Mouse (Mus musculus) embryonic facial prominence, embryonic 14.5 days (tissue): ENCODE measurements around the gene Ttll10. TPM values are rescaled to one million over a fixed set of nuclear protein-coding genes. Genes with fewer than 3 reads are reported as not detected.

Experiments
- ATAC-seq: fragments of 200-750 bp; cut with Nextera tagmentation; 2 replicates; pipeline ENCODE4 v1.8.0; 2017; ENCODE audit warnings: low read depth, moderate number of reproducible peaks, moderate TSS enrichment
- DNase-seq: peaks from one replicate; pipeline ENCODE4 v3.0.0-alpha.2; 2015; ENCODE audit warnings: low spot score
- H3K27ac ChIP-seq: fragments of 300-500 bp; sonication (generic); replicated peaks from 2 replicates; pipeline ENCODE4 v1.5.1; 2014; ENCODE audit warnings: low read depth, mild to moderate bottlenecking, low read length, moderate library complexity
- H3K27me3 ChIP-seq: fragments of 300-500 bp; sonication (generic); replicated peaks from 2 replicates; pipeline ENCODE4 v1.6.1; 2014; ENCODE audit warnings: low read length; ENCODE audit not compliant: control insufficient read depth, insufficient read depth
- H3K36me3 ChIP-seq: fragments of 300-500 bp; sonication (generic); 2 replicates; pipeline ENCODE4 v1.6.1; 2014; ENCODE audit warnings: low read length, mixed read lengths; ENCODE audit not compliant: control insufficient read depth, insufficient read depth
- H3K4me1 ChIP-seq: fragments of 300-500 bp; sonication (generic); 2 replicates; pipeline ENCODE4 v1.6.1; 2014; ENCODE audit warnings: antibody characterized with exemption, low read length; ENCODE audit not compliant: control insufficient read depth, insufficient read depth
- H3K4me2 ChIP-seq: fragments of 300-500 bp; sonication (generic); 2 replicates; pipeline ENCODE4 v1.6.1; 2014; ENCODE audit warnings: low read depth, mild to moderate bottlenecking, low read length, moderate library complexity, mixed read lengths
- H3K4me3 ChIP-seq: fragments of 300-500 bp; sonication (generic); 2 replicates; pipeline ENCODE4 v1.5.1; 2014; ENCODE audit warnings: low read depth, mild to moderate bottlenecking, low read length
- H3K9ac ChIP-seq: fragments of 300-500 bp; sonication (generic); 2 replicates; pipeline ENCODE4 v1.6.1; 2014; ENCODE audit warnings: low read depth, mild to moderate bottlenecking, low read length, moderate library complexity, mixed read lengths
- H3K9me3 ChIP-seq: fragments of 300-500 bp; sonication (generic); 2 replicates; pipeline ENCODE4 v1.6.1; 2016; ENCODE audit warnings: low read length; ENCODE audit not compliant: control insufficient read depth
- WGBS: fragments of 180-500 bp; shearing (Covaris S2); extraction: QIAGEN DNeasy Blood & Tissue Kit; methylation state at CpG from one replicate; pipeline ENCODE4 v1.1.7; 2014; 5-methylcytosine and 5-hydroxymethylcytosine counted together
- polyA plus RNA-seq: library from polyadenylated mRNA; unstranded; fragments of >200 nt; fragmentation: Nextera tagmentation; extraction: Ambion mirVana; gene quantifications from 2 replicates; pipeline ENCODE4 v1.2.1, GENCODE M21; 2014

Ttll10 gene
- polyA plus RNA-seq, 1 experiment from 2014 or later, result 1.2 TPM

GRCm38 (mm10) chr4:156059713-156060112 is 499 bp upstream of the Ttll10 start:
- DNase-seq (peak; percentile 95), ATAC-seq (peak; percentile 96)
- Histone ChIP-seq H3K4me2 (peak overlapping the region; percentile 36), H3K4me1 (no peaks in the 10 kb centered on the region; the same call in 1 of the 2 replicates), H3K9me3 (no peaks in the 10 kb centered on the region), H3K27ac (peak overlapping the region; percentile 86), H3K9ac (peak overlapping the region; percentile 55), H3K4me3 (peak overlapping the region; percentile 37), H3K27me3 (no peaks in the 10 kb centered on the region), H3K36me3 (no peaks in the 10 kb centered on the region)
- WGBS, result 27% methylated on average over 9 of the region's 10 CpGs

- H3K4me2 ChIP-seq, result peak overlapping the region; percentile 47
- no peaks in the 10 kb centered on the region for H3K27me3 ChIP-seq
- 70% methylated on average over 9 of the region's 9 CpGs for WGBS
- ATAC-seq (no peak), DNase-seq (no peak)
- H3K27ac ChIP-seq, result peak overlapping the region; percentile 86
- peak overlapping the region; percentile 37 for H3K4me3 ChIP-seq
- peak overlapping the region; percentile 55 for H3K9ac ChIP-seq
- H3K9me3 ChIP-seq, result no peaks in the 10 kb centered on the region
- H3K36me3 ChIP-seq, result no peaks in the 10 kb centered on the region
- H3K4me1 ChIP-seq, result no peaks in the 10 kb centered on the region
Observed at GRCm38 (mm10) chr4:156058826-156059225, 388 bp downstream of the Ttll10 start.

DNA sequence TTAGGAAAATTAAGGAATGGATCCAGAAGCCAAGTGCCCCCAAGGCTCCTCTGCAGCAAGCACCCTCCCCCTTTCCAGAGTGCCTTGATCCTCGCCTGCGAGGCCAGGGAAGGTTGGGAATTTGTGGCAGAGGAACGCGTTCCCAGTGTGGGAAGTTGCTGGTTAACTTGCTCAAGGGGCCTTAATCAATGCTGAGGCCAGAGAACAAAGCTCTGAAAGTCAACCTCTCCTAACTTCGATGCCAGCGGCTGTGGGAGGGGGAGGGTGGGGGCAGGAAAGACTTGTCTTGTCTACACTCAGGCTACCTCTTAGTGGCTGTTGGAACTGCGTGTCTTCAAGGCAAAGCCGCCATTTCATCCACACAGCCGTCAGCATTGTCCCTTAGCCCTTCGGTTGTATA is 1.5 kb downstream of the Ttll10 start:
- peak overlapping the region; percentile 52 for H3K9ac ChIP-seq
- peak overlapping the region; percentile 58; the same call in 1 of the 2 replicates for H3K27ac ChIP-seq
- no peaks in the 10 kb centered on the region for H3K36me3 ChIP-seq
- DNase-seq, result no peak
- WGBS, result 42% methylated on average over 10 of the region's 10 CpGs
- no peaks in the 10 kb centered on the region for H3K4me1 ChIP-seq
- H3K4me2 ChIP-seq, result peak overlapping the region; percentile 47
- no peaks in the 10 kb centered on the region for H3K27me3 ChIP-seq
- H3K9me3 ChIP-seq, result no peaks in the 10 kb centered on the region
- H3K4me3 ChIP-seq, result peak overlapping the region; percentile 37
- ATAC-seq, result no peak

GRCm38 (mm10) chr4:156055173-156055572 is 4.0 kb downstream of the Ttll10 start:
- WGBS, result 92% methylated on average over 5 of the region's 5 CpGs
- peak overlapping the region; percentile 47; the same call in 1 of the 2 replicates for H3K4me2 ChIP-seq

GRCm38 (mm10) chr4:156054606-156055005 is 4.6 kb downstream of the Ttll10 start:
- Histone ChIP-seq H3K36me3 (no peaks in the 10 kb centered on the region), H3K4me2 (no peak overlapping the region), H3K9me3 (no peaks in the 10 kb centered on the region), H3K27me3 (no peaks in the 10 kb centered on the region), H3K4me1 (no peaks in the 10 kb centered on the region), H3K9ac (no peak overlapping the region), H3K4me3 (no peak overlapping the region), H3K27ac (no peak overlapping the region)
- DNase-seq (no peak), ATAC-seq (no peak)
- 95% methylated on average over 6 of the region's 6 CpGs for WGBS

More at GRCm38 (mm10) chr4:156055173-156055572, 4.0 kb downstream of the Ttll10 start:
- ATAC-seq (no peak), DNase-seq (no peak)
- Histone ChIP-seq H3K4me1 (no peaks in the 10 kb centered on the region), H3K9ac (no peak overlapping the region), H3K4me3 (no peak overlapping the region), H3K9me3 (no peaks in the 10 kb centered on the region), H3K27ac (no peak overlapping the region), H3K27me3 (no peaks in the 10 kb centered on the region), H3K36me3 (no peaks in the 10 kb centered on the region)

GRCm38 (mm10) chr4:156054130-156054529 is 5.1 kb downstream of the Ttll10 start:
- Histone ChIP-seq H3K4me3 (no peak overlapping the region), H3K9me3 (no peaks in the 10 kb centered on the region), H3K4me2 (no peak overlapping the region), H3K27me3 (no peaks in the 10 kb centered on the region), H3K27ac (no peak overlapping the region), H3K36me3 (no peaks in the 10 kb centered on the region), H3K4me1 (no peaks in the 10 kb centered on the region), H3K9ac (no peak overlapping the region)
- no peak for ATAC-seq
- 79% methylated on average over 4 of the region's 4 CpGs for WGBS
- no peak for DNase-seq

- H3K4me1 ChIP-seq, result no peaks in the 10 kb centered on the region
- H3K9me3 ChIP-seq, result no peaks in the 10 kb centered on the region
- no peaks in the 10 kb centered on the region for H3K36me3 ChIP-seq
- no peak overlapping the region for H3K4me3 ChIP-seq
- no peak for ATAC-seq
- DNase-seq, result no peak
- H3K9ac ChIP-seq, result no peak overlapping the region
- no peaks in the 10 kb centered on the region for H3K27me3 ChIP-seq
- 63% methylated on average over 4 of the region's 4 CpGs for WGBS
- no peak overlapping the region for H3K4me2 ChIP-seq
- no peak overlapping the region for H3K27ac ChIP-seq
Observed at GRCm38 (mm10) chr4:156053113-156053512, 6.1 kb downstream of the Ttll10 start.

DNA sequence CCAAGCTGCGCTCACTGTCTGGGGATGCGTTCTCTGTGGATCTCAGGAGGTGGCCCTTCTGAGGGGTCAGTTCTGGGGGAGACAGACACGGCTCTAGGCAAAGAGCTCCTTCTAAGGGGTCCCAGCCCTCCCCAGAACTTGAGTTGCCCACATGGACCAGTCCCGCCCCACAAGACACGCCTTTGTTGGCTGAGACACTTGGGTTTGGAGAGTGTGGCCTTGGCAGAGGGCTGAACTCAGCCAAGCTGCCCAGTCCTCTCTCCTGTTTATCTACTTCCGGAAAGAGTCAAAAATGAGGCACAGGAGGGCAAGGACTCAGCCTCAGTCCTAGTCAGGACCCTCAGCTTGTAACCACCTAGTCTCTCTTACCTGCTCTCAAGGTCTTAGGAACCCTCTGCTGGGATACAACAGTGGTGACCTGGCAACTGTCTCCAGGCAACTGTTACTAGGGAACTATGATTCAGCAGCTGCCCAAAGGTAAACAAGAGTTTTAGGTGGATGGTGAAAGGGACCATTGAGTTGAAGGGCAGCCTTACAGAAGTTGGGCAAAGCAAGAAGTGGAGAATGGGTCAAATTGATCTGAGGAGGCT is 8.7 kb downstream of the Ttll10 start:
- Histone ChIP-seq H3K27me3 (no peaks in the 10 kb centered on the region), H3K9me3 (no peaks in the 10 kb centered on the region), H3K9ac (no peak overlapping the region), H3K4me1 (no peaks in the 10 kb centered on the region), H3K27ac (no peak overlapping the region), H3K4me2 (no peak overlapping the region), H3K36me3 (no peaks in the 10 kb centered on the region), H3K4me3 (no peak overlapping the region)
- WGBS, result 60% methylated on average over 6 of the region's 6 CpGs
- ATAC-seq (0 out of 2 replicates have a peak, but pooled peaks have one; percentile 9), DNase-seq (no peak)

DNA sequence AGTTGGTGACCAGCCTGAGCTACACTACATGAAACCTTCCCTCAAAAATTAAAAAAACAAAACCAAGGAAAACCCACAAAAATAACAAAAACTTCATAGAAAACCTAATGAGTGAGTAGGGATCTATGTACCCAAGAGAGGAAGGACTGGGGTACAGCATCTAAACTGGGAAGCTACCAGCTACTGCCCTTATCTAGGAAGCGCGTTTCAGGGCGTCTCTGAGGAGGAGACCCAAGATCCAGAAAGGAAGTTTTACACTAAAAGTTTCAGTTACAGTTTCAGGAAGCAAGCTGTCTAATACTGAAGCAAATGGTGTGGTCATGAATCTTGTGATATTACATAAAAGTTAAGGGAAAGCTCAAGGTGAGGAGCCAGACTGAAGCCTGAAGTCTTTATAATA is 9.4 kb downstream of the Ttll10 start:
- no peak for ATAC-seq
- Histone ChIP-seq H3K27me3 (no peaks in the 10 kb centered on the region), H3K4me2 (no peak overlapping the region), H3K9ac (no peak overlapping the region), H3K36me3 (no peaks in the 10 kb centered on the region), H3K4me1 (no peaks in the 10 kb centered on the region), H3K9me3 (no peaks in the 10 kb centered on the region), H3K27ac (no peak overlapping the region), H3K4me3 (no peak overlapping the region)
- DNase-seq, result no peak
- 71% methylated on average over 3 of the region's 3 CpGs for WGBS
